Mouse (Mus musculus): ENCODE results near the gene Gm29776. TPM values are rescaled to one million over a fixed set of nuclear protein-coding genes. Genes with fewer than 3 reads are reported as not detected.
A peak's percentile ranks its signal among the peaks of the same experiment; 100 is the strongest.

Gm29776 gene
- polyA plus RNA-seq (2015; fragmentation: Nextera tagmentation; extraction: Ambion mirVana), result 0.07 TPM in 1 of 2 replicates, not detected in the other

- Histone ChIP-seq H3K4me1 (replicated peaks; ENCODE audit: insufficient read depth, low read length) (no peaks in the 10 kb centered on the region), H3K4me3 (replicated peaks; ENCODE audit: low read depth, low read length) (no peak within 1 kb of the TSS), H3K27ac (no peak within 1 kb of the TSS), H3K9ac (ENCODE audit: low read depth, low read length) (no peak within 1 kb of the TSS), H3K9me3 (replicated peaks; ENCODE audit: low read length) (no peaks in the 10 kb centered on the region), H3K36me3 (ENCODE audit: insufficient read depth, low read length) (no peaks in the 10 kb centered on the region), H3K4me2 (ENCODE audit: low read length) (no peak within 1 kb of the TSS), H3K27me3 (ENCODE audit: insufficient read depth, low read length) (no peaks in the 10 kb centered on the region)
- 69% methylated on average over 4 of the region's 4 CpGs for WGBS
- no peak for ATAC-seq (replicated peaks; ENCODE audit: low FRiP score, low read depth)
- DNase-seq (ENCODE audit: low spot score), result no peak
- no peak for TF ChIP-seq CTCF (IDR thresholded peaks at IDR 0.05; ENCODE audit: low read depth)
These were observed at the start of gene Gm29776 for GRCm38 (mm10) chr14:54698733-54699132. Gm29776 (minus strand) TSS chr14:54698833.

- TF ChIP-seq CTCF (IDR thresholded peaks at IDR 0.05; ENCODE audit: low read depth), result no peak
- Histone ChIP-seq H3K4me1 (replicated peaks; ENCODE audit: insufficient read depth, low read length) (no peaks in the 10 kb centered on the region; the same call in 1 of the 2 replicates), H3K4me3 (replicated peaks; ENCODE audit: low read depth, low read length) (no peak overlapping the region), H3K27me3 (ENCODE audit: insufficient read depth, low read length) (no peaks in the 10 kb centered on the region), H3K9ac (ENCODE audit: low read depth, low read length) (no peak overlapping the region), H3K36me3 (ENCODE audit: insufficient read depth, low read length) (no peaks in the 10 kb centered on the region), H3K4me2 (ENCODE audit: low read length) (no peak overlapping the region), H3K27ac (no peak overlapping the region), H3K9me3 (replicated peaks; ENCODE audit: low read length) (no peaks in the 10 kb centered on the region)
- WGBS, result 90% methylated on average over 9 of the region's 9 CpGs
- DNase-seq (ENCODE audit: low spot score), result no peak
- ATAC-seq (replicated peaks; ENCODE audit: low FRiP score, low read depth), result no peak
These were observed 47.4 kb upstream of the Gm29776 start for GRCm38 (mm10) chr14:54746038-54746437.

GRCm38 (mm10) chr14:54744473-54744872 is 45.8 kb upstream of the Gm29776 start:
- ATAC-seq (replicated peaks; ENCODE audit: low FRiP score, low read depth), result no peak
- 41% methylated on average over 8 of the region's 8 CpGs for WGBS

GRCm38 (mm10) chr14:54742375-54742774 is 43.7 kb upstream of the Gm29776 start:
- Histone ChIP-seq H3K9me3 (replicated peaks; ENCODE audit: low read length) (no peaks in the 10 kb centered on the region), H3K4me1 (replicated peaks; ENCODE audit: insufficient read depth, low read length) (no peaks in the 10 kb centered on the region; the same call in 1 of the 2 replicates), H3K4me3 (replicated peaks; ENCODE audit: low read depth, low read length) (no peak overlapping the region), H3K27ac (no peak overlapping the region), H3K9ac (ENCODE audit: low read depth, low read length) (no peak overlapping the region), H3K27me3 (ENCODE audit: insufficient read depth, low read length) (no peaks in the 10 kb centered on the region), H3K4me2 (ENCODE audit: low read length) (no peak overlapping the region), H3K36me3 (ENCODE audit: insufficient read depth, low read length) (no peaks in the 10 kb centered on the region)
- ATAC-seq (replicated peaks; ENCODE audit: low FRiP score, low read depth), result peak; percentile 78
- WGBS, result 36% methylated on average over 2 of the region's 2 CpGs
- no peak for TF ChIP-seq CTCF (IDR thresholded peaks at IDR 0.05; ENCODE audit: low read depth)
- peak; percentile 68 for DNase-seq (ENCODE audit: low spot score)

More at GRCm38 (mm10) chr14:54744473-54744872, 45.8 kb upstream of the Gm29776 start:
- Histone ChIP-seq H3K4me3 (replicated peaks; ENCODE audit: low read depth, low read length) (no peak overlapping the region), H3K9me3 (replicated peaks; ENCODE audit: low read length) (no peaks in the 10 kb centered on the region), H3K9ac (ENCODE audit: low read depth, low read length) (no peak overlapping the region), H3K27me3 (ENCODE audit: insufficient read depth, low read length) (no peaks in the 10 kb centered on the region), H3K36me3 (ENCODE audit: insufficient read depth, low read length) (no peaks in the 10 kb centered on the region), H3K27ac (no peak overlapping the region), H3K4me2 (ENCODE audit: low read length) (no peak overlapping the region), H3K4me1 (replicated peaks; ENCODE audit: insufficient read depth, low read length) (no peaks in the 10 kb centered on the region; the same call in 1 of the 2 replicates)
- DNase-seq (ENCODE audit: low spot score), result no peak
- no peak for TF ChIP-seq CTCF (IDR thresholded peaks at IDR 0.05; ENCODE audit: low read depth)

- H3K27ac ChIP-seq, result 0 out of 2 replicates have a peak overlapping the region, but pooled peaks have one; percentile 19
- H3K27me3 ChIP-seq (ENCODE audit: insufficient read depth, low read length), result no peaks in the 10 kb centered on the region
- no peaks in the 10 kb centered on the region for H3K36me3 ChIP-seq (ENCODE audit: insufficient read depth, low read length)
- H3K4me1 ChIP-seq (replicated peaks; ENCODE audit: insufficient read depth, low read length), result no peaks in the 10 kb centered on the region; the same call in 1 of the 2 replicates
- ATAC-seq (replicated peaks; ENCODE audit: low FRiP score, low read depth), result no peak
- DNase-seq (ENCODE audit: low spot score), result no peak
- WGBS, result 83% methylated on average over 6 of the region's 6 CpGs
- H3K4me2 ChIP-seq (ENCODE audit: low read length), result no peak overlapping the region
- H3K4me3 ChIP-seq (replicated peaks; ENCODE audit: low read depth, low read length), result no peak overlapping the region
- H3K9ac ChIP-seq (ENCODE audit: low read depth, low read length), result no peak overlapping the region
- H3K9me3 ChIP-seq (replicated peaks; ENCODE audit: low read length), result no peaks in the 10 kb centered on the region
- no peak for TF ChIP-seq CTCF (IDR thresholded peaks at IDR 0.05; ENCODE audit: low read depth)
These were observed 43.1 kb upstream of the Gm29776 start for GRCm38 (mm10) chr14:54741721-54742120.

GRCm38 (mm10) chr14:54737634-54738033 is 39.0 kb upstream of the Gm29776 start:
- no peak for DNase-seq (ENCODE audit: low spot score)
- 77% methylated on average over 10 of the region's 10 CpGs for WGBS
- H3K4me2 ChIP-seq (ENCODE audit: low read length), result no peak overlapping the region
- no peaks in the 10 kb centered on the region for H3K36me3 ChIP-seq (ENCODE audit: insufficient read depth, low read length)
- no peak overlapping the region for H3K4me3 ChIP-seq (replicated peaks; ENCODE audit: low read depth, low read length)
- H3K9me3 ChIP-seq (replicated peaks; ENCODE audit: low read length), result no peaks in the 10 kb centered on the region
- no peak for TF ChIP-seq CTCF (IDR thresholded peaks at IDR 0.05; ENCODE audit: low read depth)
- H3K27ac ChIP-seq, result no peak overlapping the region
- no peak for ATAC-seq (replicated peaks; ENCODE audit: low FRiP score, low read depth)
- H3K4me1 ChIP-seq (replicated peaks; ENCODE audit: insufficient read depth, low read length), result no peaks in the 10 kb centered on the region; the same call in 1 of the 2 replicates
- H3K27me3 ChIP-seq (ENCODE audit: insufficient read depth, low read length), result no peaks in the 10 kb centered on the region
- H3K9ac ChIP-seq (ENCODE audit: low read depth, low read length), result no peak overlapping the region
